Mouse (Mus musculus): Measurements from ENCODE around the gene Ttf2. TPM values are rescaled to one million over a fixed set of nuclear protein-coding genes. Genes with fewer than 3 reads are reported as not detected.

Ttf2 gene
- total RNA-seq (2022), result 1 to 10 TPM; 2.9 to 4.4 (median 3.3) TPM

GRCm38 (mm10) chr3:100969176-100969917 lies at the start of gene Ttf2:
TSS of gene Ttf2 (minus strand) at chr3:100969663.
- peak; percentile 88 for DNase-seq (ENCODE audit: low spot score in 2 of 2)

GRCm38 (mm10) chr3:101018494-101018893 lies 49.0 kb upstream of the Ttf2 start:
- DNase-seq (ENCODE audit: low spot score in 2 of 2), result no peak

DNA sequence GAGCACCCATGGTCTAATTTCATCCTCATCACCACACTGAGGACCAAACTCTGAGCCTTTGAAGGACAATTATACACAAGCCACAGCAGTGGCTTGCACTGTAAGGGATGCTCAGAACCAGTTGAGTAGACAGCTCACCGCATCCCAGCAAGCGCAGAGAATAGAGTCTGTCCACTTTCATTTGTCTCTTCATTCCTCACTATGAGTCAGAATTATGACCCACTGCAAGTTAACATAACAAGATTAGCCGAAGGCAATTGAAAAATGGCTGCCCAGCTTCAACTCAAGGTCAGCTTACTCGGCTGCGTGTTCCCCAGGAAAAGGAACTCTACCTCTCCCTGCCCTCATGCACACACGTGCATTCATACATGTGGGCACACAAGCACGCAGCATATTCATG lies 46.6 kb upstream of the Ttf2 start:
- DNase-seq (ENCODE audit: low spot score in 2 of 2), result no peak

- no peak for DNase-seq (ENCODE audit: low spot score in 2 of 2)
These were observed 45.8 kb upstream of the Ttf2 start for GRCm38 (mm10) chr3:101015254-101015653.

- DNase-seq (ENCODE audit: low spot score in 2 of 2), result no peak
These were observed 44.1 kb upstream of the Ttf2 start for GRCm38 (mm10) chr3:101013536-101013935.

DNA sequence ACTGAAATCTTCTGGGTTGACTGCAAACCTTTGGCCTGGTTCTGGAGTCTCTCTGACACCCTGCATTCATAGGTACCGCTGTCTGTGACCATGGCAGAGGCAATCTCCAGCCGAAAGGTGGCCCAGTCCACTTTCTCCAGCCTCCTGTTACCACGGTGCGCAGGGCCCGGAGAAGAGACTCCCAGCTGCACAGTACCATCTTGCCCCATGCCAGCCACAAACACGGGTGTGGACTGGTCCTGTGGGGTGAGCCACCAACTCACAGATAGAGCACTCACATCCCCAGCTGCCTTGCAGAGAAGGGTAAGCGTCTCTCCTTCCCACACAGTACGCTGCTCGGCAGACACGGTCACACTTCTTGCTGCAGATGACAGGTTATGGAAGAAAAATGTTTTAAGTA lies 43.5 kb upstream of the Ttf2 start:
- DNase-seq (ENCODE audit: low spot score in 2 of 2), result no peak

DNA sequence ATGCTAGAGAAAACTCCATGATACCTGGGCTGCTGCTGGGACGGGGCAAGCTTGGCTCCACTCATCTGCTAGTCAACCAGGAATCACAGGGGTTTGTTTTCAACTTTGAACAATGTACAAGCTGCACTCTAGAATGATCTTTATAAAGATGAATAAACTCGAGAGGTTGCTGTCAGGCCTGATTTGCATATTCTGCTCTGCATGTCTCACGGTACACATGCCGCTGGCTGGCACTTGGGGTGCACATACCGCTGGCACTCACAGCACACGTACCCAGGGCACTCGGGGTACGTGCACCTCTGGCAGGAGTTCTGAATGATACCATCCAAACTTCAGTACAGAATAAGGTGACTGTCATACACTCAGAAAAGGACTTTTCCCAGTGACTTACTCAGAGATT lies 43.1 kb upstream of the Ttf2 start:
- DNase-seq (ENCODE audit: low spot score in 2 of 2), result no peak

DNA sequence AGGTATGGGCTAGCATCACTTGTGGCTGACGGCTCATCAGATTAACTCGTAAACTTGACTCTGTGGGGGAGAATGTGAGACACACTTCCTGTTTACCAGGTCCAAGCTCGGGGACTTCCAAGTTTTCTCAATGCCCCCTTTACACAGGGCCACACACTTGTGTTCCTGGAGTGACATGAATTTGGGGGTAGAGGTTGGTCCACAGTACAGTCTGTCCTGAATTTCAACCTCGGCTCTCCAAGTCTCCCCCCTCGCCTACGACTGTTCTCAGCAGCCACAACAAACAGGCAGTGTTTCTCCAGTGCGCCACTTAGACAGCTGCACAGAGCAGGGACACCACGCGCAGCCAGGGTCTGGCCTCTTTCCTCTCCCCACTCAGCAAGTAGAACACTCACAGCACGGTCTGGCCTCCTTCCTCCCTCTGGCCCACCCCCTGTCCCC lies 42.7 kb upstream of the Ttf2 start:
- no peak for DNase-seq (ENCODE audit: low spot score in 2 of 2)

DNA sequence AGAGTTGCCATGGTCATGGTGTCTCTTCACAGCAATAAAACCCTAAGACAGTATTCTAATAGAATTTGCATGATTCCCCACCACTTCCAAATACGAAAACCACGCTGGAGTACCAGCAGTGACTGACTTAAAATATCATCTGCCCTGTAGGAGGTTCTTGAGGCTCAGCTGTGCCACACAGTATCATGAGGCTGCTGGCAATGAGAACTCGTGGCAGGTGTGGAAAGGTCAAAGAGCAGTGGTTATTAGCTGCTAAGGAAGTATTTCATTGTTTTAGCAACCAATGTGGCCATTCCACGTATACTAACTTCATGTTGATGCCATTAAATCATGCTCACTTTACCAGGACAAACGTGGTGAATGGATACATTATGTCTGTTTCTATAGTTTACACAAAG lies 41.7 kb upstream of the Ttf2 start:
- no peak for DNase-seq (ENCODE audit: low spot score in 2 of 2)

DNA sequence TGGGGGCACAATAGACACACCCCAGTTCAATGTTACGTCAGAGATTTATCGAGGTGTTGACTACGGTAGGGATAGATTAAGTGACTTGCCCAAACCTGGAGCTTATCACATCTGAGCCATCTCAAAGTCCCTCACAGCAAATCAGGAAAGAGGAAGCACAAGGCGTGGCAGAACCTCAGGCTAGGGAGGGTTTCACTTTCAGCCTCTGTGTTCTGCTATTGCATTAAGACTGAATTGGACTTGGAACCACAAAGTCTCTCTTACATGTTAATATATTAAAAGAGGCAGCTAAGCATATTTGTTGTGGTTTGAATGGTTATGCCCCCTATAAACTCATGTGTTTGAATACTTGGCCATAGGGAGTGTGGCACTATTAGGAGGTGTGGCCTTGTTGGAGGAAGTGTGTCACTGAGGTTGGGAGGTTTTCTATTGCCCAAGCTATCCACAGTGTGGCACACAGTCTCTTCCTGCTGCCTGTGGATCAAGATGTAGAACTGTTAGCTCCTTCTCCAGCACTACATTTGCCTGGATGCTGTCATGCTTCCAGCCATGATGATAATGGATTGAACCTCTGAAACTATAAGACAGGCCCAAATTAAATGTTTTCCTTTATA lies 41.2 kb upstream of the Ttf2 start:
- DNase-seq (ENCODE audit: low spot score in 2 of 2), result no peak

DNA sequence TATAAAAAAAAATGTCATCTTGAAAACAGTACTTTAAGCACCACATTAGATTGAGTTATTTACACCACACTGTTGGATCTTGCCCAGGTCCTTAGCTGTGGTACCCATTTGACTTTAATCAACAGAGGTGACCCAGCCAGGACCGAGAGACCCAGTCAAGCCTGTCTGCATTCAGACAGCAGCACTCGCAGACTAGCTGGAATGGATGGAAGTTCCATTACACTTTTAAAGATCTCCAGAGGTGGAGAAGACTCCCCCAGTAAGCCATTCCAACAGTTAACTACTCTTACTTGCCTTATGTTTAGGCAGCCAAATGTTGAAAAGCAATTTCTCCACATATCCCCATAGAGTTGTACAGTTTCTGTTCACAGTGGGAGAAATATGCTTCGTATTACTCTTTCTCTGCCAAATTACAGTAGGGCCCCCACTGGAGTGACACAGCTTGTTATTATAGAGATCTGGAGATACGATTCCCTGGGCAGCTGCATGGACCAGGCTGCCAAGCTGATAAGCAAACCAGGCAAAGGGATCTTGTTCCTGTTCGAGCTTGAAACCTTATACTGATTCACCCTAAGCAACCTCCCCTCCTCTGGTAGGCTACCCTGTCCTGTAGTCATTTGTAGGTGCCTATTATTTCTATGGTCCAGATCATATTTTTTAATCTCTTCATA lies 37.8 kb upstream of the Ttf2 start:
- DNase-seq (ENCODE audit: low spot score in 2 of 2), result no peak

GRCm38 (mm10) chr3:101005392-101005791 lies 35.9 kb upstream of the Ttf2 start:
- DNase-seq (ENCODE audit: low spot score in 2 of 2), result no peak

DNA sequence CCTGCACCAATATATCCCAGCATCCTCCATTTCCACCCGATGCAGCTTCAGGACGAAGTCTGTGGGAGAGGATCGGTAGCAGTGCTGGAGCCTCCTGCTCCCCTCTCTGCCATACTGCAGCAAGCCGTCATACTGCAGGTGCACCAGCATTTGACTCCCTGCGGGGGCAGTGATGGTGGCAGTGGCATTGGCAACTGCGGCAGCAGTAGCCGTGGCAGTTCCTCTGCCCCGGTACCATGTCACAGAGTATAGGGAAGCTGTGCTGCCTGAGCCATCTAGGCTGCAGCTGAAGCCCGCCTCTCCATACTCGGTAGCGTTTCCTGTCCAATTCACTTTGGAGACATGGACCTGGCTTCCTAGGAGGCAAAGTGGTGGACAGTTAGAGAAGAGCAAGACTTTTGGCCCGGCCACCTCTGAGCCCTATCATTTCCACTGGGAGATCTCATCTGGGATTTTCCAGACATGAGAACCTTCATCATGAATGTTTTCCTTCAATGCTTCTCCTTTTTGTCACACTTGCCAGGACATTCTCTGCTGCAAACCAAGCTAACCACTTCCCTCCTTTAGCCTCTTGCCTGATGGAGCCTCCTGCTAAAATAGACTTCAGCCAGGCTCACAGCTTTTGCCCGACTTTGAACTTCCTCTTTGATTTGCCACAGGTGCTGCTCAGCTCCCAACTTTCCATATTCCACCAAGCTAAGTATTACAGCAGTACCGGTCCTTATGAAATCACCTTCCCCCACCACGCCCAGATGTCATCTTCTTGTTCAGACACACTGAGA lies 34.3 kb upstream of the Ttf2 start:
- no peak for DNase-seq (ENCODE audit: low spot score in 2 of 2)

DNA sequence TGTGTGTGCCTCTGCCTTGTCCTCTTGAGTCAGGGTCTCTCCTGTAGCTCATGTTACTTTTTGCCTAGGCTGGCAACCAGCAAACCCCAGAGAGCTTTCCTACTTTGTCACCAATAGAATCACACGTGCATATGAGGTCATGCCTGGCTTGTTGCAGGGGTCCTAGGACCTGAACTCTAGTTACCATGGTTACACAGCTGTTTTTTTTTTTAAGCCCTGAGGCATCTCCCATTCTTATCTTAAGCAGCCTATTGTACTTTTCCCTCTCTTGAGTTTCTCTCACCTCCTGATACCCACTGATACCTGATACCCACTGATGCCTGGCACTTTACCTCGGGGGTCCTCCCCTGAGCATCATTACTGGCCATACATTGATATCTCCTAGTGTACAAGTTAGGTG lies 30.3 kb upstream of the Ttf2 start:
- no peak for DNase-seq (ENCODE audit: low spot score in 2 of 2)

GRCm38 (mm10) chr3:100998904-100999340 lies 29.5 kb upstream of the Ttf2 start:
- peak; percentile 41 to 49 for DNase-seq (ENCODE audit: low spot score in 2 of 2)

- DNase-seq (ENCODE audit: low spot score in 2 of 2), result no peak
These were observed 28.5 kb upstream of the Ttf2 start for GRCm38 (mm10) chr3:100997785-100998570.

DNA sequence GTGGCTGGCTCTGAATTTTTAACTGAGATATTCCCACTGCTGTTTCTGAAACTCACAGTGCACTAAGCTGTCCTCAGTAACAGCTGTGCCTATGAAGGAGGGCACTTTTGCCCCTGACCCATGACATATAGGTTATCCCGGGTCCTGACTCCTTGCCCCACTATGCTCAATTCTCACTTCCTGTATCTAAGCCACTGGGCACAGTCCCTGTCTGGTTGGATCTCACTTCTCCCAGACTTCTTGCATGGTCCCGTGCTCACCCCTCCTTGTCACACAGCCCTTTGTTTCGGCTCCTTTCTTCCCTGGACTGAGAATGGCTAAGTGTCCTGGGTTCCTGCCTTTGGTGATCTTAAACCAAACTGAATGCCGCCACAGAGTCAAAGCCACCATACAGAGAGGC lies 24.8 kb upstream of the Ttf2 start:
- DNase-seq (ENCODE audit: low spot score in 2 of 2), result no peak

DNA sequence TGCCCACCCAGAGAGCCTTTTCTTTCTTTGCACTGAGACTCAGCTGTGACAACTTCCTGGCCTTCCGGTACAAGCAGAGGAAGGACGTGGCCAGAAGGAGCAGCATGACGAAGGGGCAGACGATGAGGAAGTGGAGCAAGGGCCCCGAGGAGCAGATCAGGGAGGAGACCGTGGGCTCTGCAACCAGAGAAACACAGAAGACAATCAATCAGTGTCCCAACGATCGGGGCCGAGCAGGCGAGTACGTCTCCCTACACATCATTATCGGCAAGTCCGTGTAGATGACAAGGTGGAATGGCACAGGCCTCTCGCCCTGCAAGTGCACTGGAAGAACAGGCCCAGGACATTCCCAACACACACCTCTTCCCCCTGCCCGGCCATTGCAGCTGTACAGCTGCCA lies 24.3 kb upstream of the Ttf2 start:
- no peak for DNase-seq (ENCODE audit: low spot score in 2 of 2)

- no peak for DNase-seq (ENCODE audit: low spot score in 2 of 2)
These were observed 23.7 kb upstream of the Ttf2 start for GRCm38 (mm10) chr3:100993158-100993557.

GRCm38 (mm10) chr3:100990231-100990630 lies 20.8 kb upstream of the Ttf2 start:
- no peak for DNase-seq (ENCODE audit: low spot score in 2 of 2)

DNA sequence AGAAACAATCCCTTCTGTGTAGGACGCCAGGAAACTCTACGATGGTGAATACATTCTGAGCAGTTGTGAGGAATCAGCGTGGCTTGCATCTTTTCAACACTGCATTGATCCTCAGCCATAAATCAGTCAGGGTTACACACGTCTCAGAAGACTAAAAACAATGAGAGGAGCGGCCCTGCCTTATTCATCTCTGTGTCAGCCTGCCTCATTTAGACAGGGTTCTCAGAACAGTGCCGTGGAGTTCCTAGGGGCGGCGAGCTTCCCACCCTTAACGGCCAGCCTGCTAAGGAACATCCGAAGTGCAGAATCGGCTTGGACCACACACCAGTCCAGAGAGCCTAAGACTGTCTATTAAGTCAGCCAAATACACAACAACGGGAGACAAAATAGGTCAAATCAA lies 20.0 kb upstream of the Ttf2 start:
- no peak for DNase-seq (ENCODE audit: low spot score in 2 of 2)

Data from gastrocnemius, adult 8-10 months (tissue).